Mouse (Mus musculus) kidney, adult 8-10 months (tissue): ENCODE measurements around the gene Yme1l1.

Experiments used
- DNase-seq, 2 experiments: peaks; one replicate each; pipeline ENCODE4 v3.0.0; 2022

Yme1l1 gene

GRCm38 (mm10) chr2:23155777-23156607 is at the start of gene Yme1l1, which contains the start of gene Mastl:
TSS of gene Yme1l1 (plus strand) at chr2:23156369.
TSS of gene Mastl (minus strand) at chr2:23156024.
- DNase-seq, result peak; percentile 96 to 98

GRCm38 (mm10) chr2:23119573-23119972 is 36.6 kb upstream of the Yme1l1 start:
- DNase-seq, result no peak

- DNase-seq, result peak in 1 of 2 experiments; percentile 38
Measured at GRCm38 (mm10) chr2:23155199-23155621, 959 bp upstream of the Yme1l1 start.

DNA sequence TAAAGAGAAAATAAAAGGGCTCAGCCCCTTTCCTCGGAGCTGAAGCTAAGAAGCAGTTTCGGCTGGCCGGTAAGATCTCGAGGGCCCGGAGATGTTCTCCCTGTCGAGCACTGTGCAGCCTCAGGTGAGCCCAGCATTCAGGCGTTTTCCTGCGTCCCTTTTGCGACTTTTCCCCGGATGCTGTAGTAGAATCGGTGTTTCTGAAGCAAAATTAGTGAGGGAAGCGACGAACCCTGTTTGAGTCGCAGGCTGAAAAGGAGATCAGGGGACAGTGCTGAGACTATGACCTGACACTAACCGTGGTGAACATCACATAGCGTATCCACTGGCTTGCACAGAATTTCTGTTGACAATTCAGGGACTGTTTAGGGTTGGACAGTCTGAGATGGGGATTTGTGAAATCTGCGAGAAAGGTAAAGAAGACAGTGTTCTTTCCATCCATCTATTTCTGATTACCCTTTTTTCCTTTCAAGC is 476 bp downstream of the Yme1l1 start:
- DNase-seq, result no peak

- DNase-seq, result no peak
Measured at GRCm38 (mm10) chr2:23172305-23172704, 16.1 kb downstream of the Yme1l1 start.

DNA sequence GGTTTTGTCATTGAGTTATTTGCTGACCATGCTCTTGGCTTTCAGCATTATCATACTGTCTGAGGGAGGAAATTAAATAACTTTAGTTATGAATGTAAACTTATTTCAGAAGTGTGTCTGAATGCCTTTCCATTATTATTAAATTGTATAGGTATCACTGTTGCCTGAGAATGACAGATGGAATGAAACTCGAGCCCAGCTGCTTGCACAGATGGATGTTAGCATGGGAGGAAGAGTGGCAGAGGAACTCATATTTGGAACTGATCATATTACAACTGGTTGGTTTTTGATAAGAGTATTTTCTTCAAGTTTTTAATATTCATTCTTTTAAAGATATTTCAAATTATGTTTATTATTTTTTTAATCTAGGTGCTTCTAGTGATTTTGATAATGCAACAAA is 38.2 kb downstream of the Yme1l1 start:
- no peak for DNase-seq

DNA sequence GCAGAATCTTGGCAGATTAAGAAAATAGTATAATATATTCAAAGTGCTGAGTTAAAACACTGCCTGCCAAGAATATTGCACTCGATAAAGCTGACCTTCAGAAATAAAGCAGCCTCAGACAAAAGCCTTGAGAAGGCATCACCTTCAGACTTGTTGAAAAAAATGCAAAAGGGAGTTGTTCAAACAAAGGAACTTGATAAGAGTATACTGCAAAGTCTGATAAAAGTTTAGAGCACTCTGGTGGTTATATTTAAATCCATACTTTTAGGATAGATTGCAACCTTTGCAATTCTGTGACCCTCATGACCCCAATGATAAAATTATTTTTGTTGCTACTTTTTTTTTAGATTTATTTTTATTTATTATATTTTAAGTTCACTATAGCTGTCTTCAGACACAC is 44.9 kb downstream of the Yme1l1 start:
- DNase-seq, result no peak

- no peak for DNase-seq
Measured at GRCm38 (mm10) chr2:23202900-23203670, 46.9 kb downstream of the Yme1l1 start.

GRCm38 (mm10) chr2:23207070-23207526 is 50.9 kb downstream of the Yme1l1 start, which contains the start of gene 4931423N10Rik:
TSS of gene 4931423N10Rik (plus strand) at chr2:23207476.
- no peak for DNase-seq

DNA sequence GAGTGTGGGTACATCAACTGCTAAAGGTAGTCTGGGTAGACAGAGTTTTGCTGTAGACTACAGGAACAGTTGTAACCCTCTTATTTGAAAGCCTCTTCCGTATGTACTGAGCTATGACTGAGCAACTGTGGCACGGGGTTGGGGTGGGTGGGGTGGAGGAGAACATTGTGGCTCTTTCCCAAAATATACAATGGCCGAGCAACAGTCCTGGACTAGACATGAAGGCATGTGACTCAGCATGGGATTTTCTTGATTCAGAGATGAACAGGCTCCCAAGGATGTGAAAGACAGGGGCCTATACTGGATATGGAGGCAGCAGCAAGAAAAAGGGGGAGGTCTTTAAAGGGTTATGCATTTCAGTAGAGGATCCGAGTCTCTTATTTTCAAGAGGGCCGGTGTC is 57.5 kb downstream of the Yme1l1 start:
- no peak for DNase-seq

GRCm38 (mm10) chr2:23225199-23225598 is 69.0 kb downstream of the Yme1l1 start:
- no peak for DNase-seq

DNA sequence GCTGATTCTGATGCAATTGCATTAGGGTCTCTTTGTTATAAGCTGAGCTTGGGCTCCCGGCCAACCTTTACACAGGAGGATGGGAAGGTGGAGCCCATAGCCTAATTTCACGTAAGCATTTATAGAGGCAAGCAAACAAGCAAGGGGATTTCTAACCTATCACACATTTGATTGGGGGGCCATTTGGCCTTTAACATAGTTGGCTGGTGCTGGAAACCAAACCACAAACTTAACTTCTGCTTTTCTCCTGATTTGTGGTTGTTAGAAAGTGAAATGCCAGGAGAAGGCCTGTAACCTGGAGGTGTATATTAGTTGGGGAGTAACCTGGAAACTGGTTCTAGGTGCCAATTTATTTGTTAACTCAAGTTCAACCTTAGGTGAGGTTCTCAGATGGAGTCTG is 72.3 kb downstream of the Yme1l1 start:
- no peak for DNase-seq

- no peak for DNase-seq
Measured at GRCm38 (mm10) chr2:23234065-23234773, 78.0 kb downstream of the Yme1l1 start.
